Mouse (Mus musculus) E14TG2a.4 (cell line): ENCODE results near the gene Tmem202.
A peak's percentile ranks its signal among the peaks of the same experiment; 100 is the strongest.

Source experiments
- H3K27me3 ChIP-seq: 2 replicates; pipeline ENCODE4 v1.6.1; 2014; ENCODE audit warnings: low read length, control low read depth; ENCODE audit not compliant: insufficient read depth
- H3K36me3 ChIP-seq: 2 replicates; pipeline ENCODE4 v1.6.1; 2014; ENCODE audit warnings: low read length, control low read depth; ENCODE audit not compliant: insufficient read depth
- H3K4me1 ChIP-seq: replicated peaks from 2 replicates; pipeline ENCODE4 v1.6.1; 2014; ENCODE audit warnings: low read depth, low read length, control low read depth
- H3K4me3 ChIP-seq: replicated peaks from 2 replicates; pipeline ENCODE4 v1.5.1; 2014; ENCODE audit warnings: mild to moderate bottlenecking, low read length
- H3K9me3 ChIP-seq: 2 replicates; pipeline ENCODE4 v1.6.1; 2014; ENCODE audit warnings: low read length, control low read depth
- CTCF ChIP-seq: conservative IDR thresholded peaks from 2 replicates; pipeline ENCODE4 v1.5.1; 2014; ENCODE audit warnings: low read length
- NANOG ChIP-seq: IDR thresholded peaks from 2 replicates; pipeline ENCODE4 v1.6.1; 2014; ENCODE audit warnings: borderline replicate concordance, low read length, mixed read lengths
- POU5F1 ChIP-seq: IDR thresholded peaks from 2 replicates; pipeline ENCODE4 v1.6.1; 2014; ENCODE audit warnings: low read length, borderline replicate concordance

Gene Tmem202

GRCm38 (mm10) chr9:59567111-59567510 is 27.5 kb upstream of the Tmem202 start:
- no peaks in the 10 kb centered on the region for H3K9me3 ChIP-seq

GRCm38 (mm10) chr9:59565600-59565999 is 26.0 kb upstream of the Tmem202 start:
- H3K4me1 ChIP-seq = peaks cover 34% of the 10 kb centered on the region
- H3K27me3 ChIP-seq = peaks cover 6% of the 10 kb centered on the region
- peak; percentile 78 for TF ChIP-seq CTCF
- TF ChIP-seq POU5F1 = no peak
- H3K9me3 ChIP-seq = no peaks in the 10 kb centered on the region
- peaks cover 47% of the 10 kb centered on the region for H3K36me3 ChIP-seq
- no peak overlapping the region for H3K4me3 ChIP-seq

More at GRCm38 (mm10) chr9:59567111-59567510, 27.5 kb upstream of the Tmem202 start:
- TF ChIP-seq CTCF (peak; percentile 69), POU5F1 (no peak), NANOG (no peak)
- peaks cover 29% of the 10 kb centered on the region for H3K4me1 ChIP-seq
- H3K4me3 ChIP-seq = no peak overlapping the region
- H3K36me3 ChIP-seq = peaks cover 32% of the 10 kb centered on the region
- peaks cover 6% of the 10 kb centered on the region for H3K27me3 ChIP-seq

- no peak for TF ChIP-seq NANOG
- TF ChIP-seq POU5F1 = no peak
- no peak for TF ChIP-seq CTCF
Observed at GRCm38 (mm10) chr9:59553719-59554118, 14.1 kb upstream of the Tmem202 start.

GRCm38 (mm10) chr9:59552610-59553009 is 13.0 kb upstream of the Tmem202 start:
- peaks cover 57% of the 10 kb centered on the region for H3K4me1 ChIP-seq
- peaks cover 78% of the 10 kb centered on the region for H3K36me3 ChIP-seq
- no peaks in the 10 kb centered on the region for H3K27me3 ChIP-seq
- H3K4me3 ChIP-seq = no peak overlapping the region
- no peak for TF ChIP-seq NANOG
- TF ChIP-seq CTCF = no peak
- no peak for TF ChIP-seq POU5F1
- H3K9me3 ChIP-seq = no peaks in the 10 kb centered on the region

More at GRCm38 (mm10) chr9:59553719-59554118, 14.1 kb upstream of the Tmem202 start:
- Histone ChIP-seq H3K4me3 (no peak overlapping the region), H3K36me3 (peaks cover 80% of the 10 kb centered on the region), H3K9me3 (no peaks in the 10 kb centered on the region), H3K4me1 (peaks cover 58% of the 10 kb centered on the region), H3K27me3 (no peaks in the 10 kb centered on the region)

GRCm38 (mm10) chr9:59551620-59552031 is 12.0 kb upstream of the Tmem202 start:
- H3K4me1 ChIP-seq = peaks cover 63% of the 10 kb centered on the region
- H3K36me3 ChIP-seq = peaks cover 78% of the 10 kb centered on the region
- H3K9me3 ChIP-seq = no peaks in the 10 kb centered on the region
- TF ChIP-seq CTCF (no peak), NANOG (no peak), POU5F1 (no peak)
- no peaks in the 10 kb centered on the region for H3K27me3 ChIP-seq
- H3K4me3 ChIP-seq = no peak overlapping the region

GRCm38 (mm10) chr9:59551017-59551416 is 11.4 kb upstream of the Tmem202 start:
- Histone ChIP-seq H3K9me3 (no peaks in the 10 kb centered on the region), H3K4me1 (peaks cover 67% of the 10 kb centered on the region), H3K36me3 (peaks cover 77% of the 10 kb centered on the region), H3K4me3 (no peak overlapping the region), H3K27me3 (no peaks in the 10 kb centered on the region)
- TF ChIP-seq NANOG (no peak), POU5F1 (no peak), CTCF (no peak)

- H3K9me3 ChIP-seq = no peaks in the 10 kb centered on the region
- H3K27me3 ChIP-seq = no peaks in the 10 kb centered on the region
- peaks cover 60% of the 10 kb centered on the region for H3K4me1 ChIP-seq
- TF ChIP-seq NANOG = no peak
- no peak for TF ChIP-seq CTCF
- no peak for TF ChIP-seq POU5F1
- H3K4me3 ChIP-seq = no peak overlapping the region
- H3K36me3 ChIP-seq = peaks cover 70% of the 10 kb centered on the region
Observed at GRCm38 (mm10) chr9:59550077-59550476, 10.4 kb upstream of the Tmem202 start.

GRCm38 (mm10) chr9:59548961-59549487 is 9.4 kb upstream of the Tmem202 start:
- H3K9me3 ChIP-seq = no peaks in the 10 kb centered on the region
- no peak overlapping the region for H3K4me3 ChIP-seq
- H3K36me3 ChIP-seq = peaks cover 60% of the 10 kb centered on the region
- peaks cover 61% of the 10 kb centered on the region for H3K4me1 ChIP-seq
- no peaks in the 10 kb centered on the region for H3K27me3 ChIP-seq
- TF ChIP-seq POU5F1 (no peak), CTCF (no peak), NANOG (peak; percentile 95)

GRCm38 (mm10) chr9:59547869-59548268 is 8.2 kb upstream of the Tmem202 start:
- Histone ChIP-seq H3K27me3 (no peaks in the 10 kb centered on the region), H3K4me3 (no peak overlapping the region), H3K4me1 (peaks cover 65% of the 10 kb centered on the region), H3K36me3 (peaks cover 53% of the 10 kb centered on the region), H3K9me3 (no peaks in the 10 kb centered on the region)
- TF ChIP-seq CTCF (no peak), POU5F1 (no peak), NANOG (no peak)
